Comparison of ENCODE assay signal across 17 mouse cellular contexts in genomic region chr13:51899319-51900042, GRCm38 (mm10). TPM values are rescaled to one million over a fixed set of nuclear protein-coding genes. Genes with fewer than 3 reads are reported as not detected.
DNase-seq lines count a peak whose midpoint lies in the region; ATAC-seq lines count a peak whose summit lies in the region.
"Had no signal": no experiment of that assay in that cellular context is flagged by ENCODE, and none has a peak within 500 bp of the region (broad histone marks: within the 10 kb centered on the region; RNA-seq: fewer than 3 reads in every experiment).

No protein-coding gene starts in this region.

- no peak overlapping the region for H3K4me2 ChIP-seq in forebrain, embryonic 11.5 days (ENCODE audit: low read depth, low read length, severe bottlenecking)
- H3K4me2 ChIP-seq in embryonic facial prominence, embryonic 15.5 days (replicated peaks): no peak overlapping the region
- H3K4me2 ChIP-seq: forebrain, embryonic 15.5 days; liver, embryonic 11.5 days; lung, embryonic 14.5 days; neural tube, embryonic 12.5 days had no signal

- no peaks in the 10 kb centered on the region for H3K36me3 ChIP-seq in forebrain, embryonic 10.5 days (replicated peaks)
- H3K36me3 ChIP-seq in forebrain, embryonic 11.5 days (ENCODE audit: control insufficient read depth, insufficient read depth, low read length): no peaks in the 10 kb centered on the region
- H3K36me3 ChIP-seq in embryonic facial prominence, embryonic 15.5 days: no peaks in the 10 kb centered on the region
- H3K36me3 ChIP-seq: forebrain, embryonic 15.5 days; neural tube, embryonic 12.5 days had no signal

- H3K9me3 ChIP-seq in forebrain, embryonic 10.5 days: peaks cover 9% of the 10 kb centered on the region; the same call in 1 of the 2 replicates
- no peaks in the 10 kb centered on the region; the same call in 1 of the 2 replicates for H3K9me3 ChIP-seq in forebrain, embryonic 11.5 days (ENCODE audit: control insufficient read depth, low read length)
- H3K9me3 ChIP-seq in embryonic facial prominence, embryonic 15.5 days (replicated peaks): no peaks in the 10 kb centered on the region
- H3K9me3 ChIP-seq: neural tube, embryonic 12.5 days had no signal

- no peak overlapping the region for H3K9ac ChIP-seq in forebrain, embryonic 11.5 days (ENCODE audit: low read length)
- no peak overlapping the region for H3K9ac ChIP-seq in embryonic facial prominence, embryonic 15.5 days
- H3K9ac ChIP-seq: forebrain, embryonic 15.5 days; lung, embryonic 14.5 days; neural tube, embryonic 12.5 days had no signal

- DNase-seq in forebrain, embryonic 10.5 days (ENCODE audit: extremely low spot score, low spot score): no peak
- no peak for DNase-seq in forebrain, embryonic 11.5 days (ENCODE audit: low spot score)
- peak; percentile 7 for DNase-seq in kidney, postnatal 10 days
- no peak for DNase-seq in kidney, postnatal 36 days
- peak; percentile 41 for DNase-seq in MN1 (ENCODE audit: low spot score)
- no peak for DNase-seq in ovary, postnatal 36 days (ENCODE audit: low spot score)
- no peak for DNase-seq in cerebellum, adult 9-11 months
- DNase-seq: cerebellum, adult 2 months; kidney, adult 2 months; layer of hippocampus, postnatal 36 days; lung, embryonic 14.5 days; thymus, postnatal 14 days had no signal

- ATAC-seq in forebrain, embryonic 11.5 days (replicated peaks; ENCODE audit: low FRiP score): no peak
- no peak for ATAC-seq in embryonic facial prominence, embryonic 15.5 days (ENCODE audit: insufficient number of reproducible peaks, low FRiP score, low TSS enrichment, low read depth)
- ATAC-seq: forebrain, embryonic 15.5 days; hindbrain, postnatal 0 days had no signal

- H3K27me3 ChIP-seq in forebrain, embryonic 10.5 days (ENCODE audit: poor library complexity, severe bottlenecking): peaks cover 40% of the 10 kb centered on the region
- no peaks in the 10 kb centered on the region for H3K27me3 ChIP-seq in forebrain, embryonic 11.5 days (ENCODE audit: control insufficient read depth, insufficient read depth, low read length)
- H3K27me3 ChIP-seq in embryonic facial prominence, embryonic 15.5 days: no peaks in the 10 kb centered on the region
- H3K27me3 ChIP-seq: forebrain, embryonic 15.5 days had no signal

- no peak overlapping the region for H3K4me3 ChIP-seq in forebrain, embryonic 10.5 days
- no peak overlapping the region for H3K4me3 ChIP-seq in forebrain, embryonic 11.5 days (ENCODE audit: low read depth, low read length)
- no peak overlapping the region for H3K4me3 ChIP-seq in embryonic facial prominence, embryonic 15.5 days (replicated peaks)
- H3K4me3 ChIP-seq: forebrain, embryonic 15.5 days; neural tube, embryonic 12.5 days had no signal

- peak overlapping the region; percentile 40 for H3K27ac ChIP-seq in forebrain, embryonic 10.5 days
- H3K27ac ChIP-seq in forebrain, embryonic 11.5 days (ENCODE audit: low read depth, low read length): no peak overlapping the region
- H3K27ac ChIP-seq in embryonic facial prominence, embryonic 15.5 days (replicated peaks): peak overlapping the region; percentile 48; the same call in 1 of the 2 replicates
- H3K27ac ChIP-seq: forebrain, embryonic 15.5 days; hindbrain, postnatal 0 days; neural tube, embryonic 12.5 days had no signal

- WGBS in forebrain, embryonic 10.5 days: 60% methylated on average over 9 of the region's 9 CpGs
- 58% methylated on average over 9 of the region's 9 CpGs for WGBS in forebrain, embryonic 11.5 days
- 39% methylated on average over 9 of the region's 9 CpGs for WGBS in embryonic facial prominence, embryonic 15.5 days

- H3K4me1 ChIP-seq in forebrain, embryonic 10.5 days: peaks cover 42% of the 10 kb centered on the region
- peaks cover 5% of the 10 kb centered on the region for H3K4me1 ChIP-seq in forebrain, embryonic 11.5 days (replicated peaks; ENCODE audit: control insufficient read depth, insufficient read depth, low read length)
- H3K4me1 ChIP-seq in embryonic facial prominence, embryonic 15.5 days: peaks cover 27% of the 10 kb centered on the region

RNA-seq across cellular contexts. Expression of gene Gadd45g, which starts 53.0 kb away (rescaled TPM):
- 102 and 107 TPM in 2 replicates for polyA plus RNA-seq in forebrain, embryonic 10.5 days (2016; fragmentation: Nextera tagmentation; extraction: Ambion mirVana)
- polyA plus RNA-seq in forebrain, embryonic 11.5 days (2014; fragmentation: Nextera tagmentation; extraction: Ambion mirVana): 157 and 169 TPM in 2 replicates
- polyA plus RNA-seq in embryonic facial prominence, embryonic 15.5 days (2015; fragmentation: Nextera tagmentation; extraction: Ambion mirVana): 79.3 and 88.7 TPM in 2 replicates

Comparison
In these comparisons a context has a peak if more than half of its experiments do, and no peak if none do; other contexts are left out.
1. DNase-seq: peak in kidney, postnatal 10 days (single experiment) and MN1 (single experiment); none in forebrain, embryonic 10.5 days (single experiment), forebrain, embryonic 11.5 days (single experiment), kidney, postnatal 36 days (0 of 2), ovary, postnatal 36 days (single experiment) and cerebellum, adult 9-11 months (single experiment).